Mouse (Mus musculus) embryonic facial prominence, embryonic 12.5 days (tissue): Measurements from ENCODE around the gene Osbpl7. TPM values are rescaled to one million over a fixed set of nuclear protein-coding genes. Genes with fewer than 3 reads are reported as not detected.

Source experiments
- ATAC-seq: fragments of 200-750 bp; cut with Nextera tagmentation; 2 replicates; pipeline ENCODE4 v1.8.0; 2017; ENCODE audit not compliant: insufficient number of reproducible peaks, insufficient read depth, low FRiP score, low TSS enrichment
- H3K27ac ChIP-seq: fragments of 300-500 bp; sonication (generic); 2 replicates; pipeline ENCODE4 v1.5.1; 2016; ENCODE audit warnings: mild to moderate bottlenecking
- H3K27me3 ChIP-seq: fragments of 300-500 bp; sonication (generic); 2 replicates; pipeline ENCODE4 v1.6.1; 2016; ENCODE audit warnings: mild to moderate bottlenecking, moderate library complexity
- H3K36me3 ChIP-seq: fragments of 300-500 bp; sonication (generic); 2 replicates; pipeline ENCODE4 v1.6.1; 2016; ENCODE audit warnings: mild to moderate bottlenecking
- H3K4me1 ChIP-seq: fragments of 300-500 bp; sonication (generic); 2 replicates; pipeline ENCODE4 v1.6.1; 2016
- H3K4me2 ChIP-seq: fragments of 300-500 bp; sonication (generic); replicated peaks from 2 replicates; pipeline ENCODE4 v1.6.1; 2016; ENCODE audit warnings: mild to moderate bottlenecking, moderate library complexity
- H3K4me3 ChIP-seq: fragments of 300-500 bp; sonication (generic); 2 replicates; pipeline ENCODE4 v1.5.1; 2016; ENCODE audit warnings: mild to moderate bottlenecking
- H3K9ac ChIP-seq: fragments of 300-500 bp; sonication (generic); 2 replicates; pipeline ENCODE4 v1.6.1; 2016; ENCODE audit warnings: mild to moderate bottlenecking, moderate library complexity
- H3K9me3 ChIP-seq: fragments of 300-500 bp; sonication (generic); 2 replicates; pipeline ENCODE4 v1.6.1; 2016; ENCODE audit warnings: mild to moderate bottlenecking, moderate library complexity
- WGBS: fragments of 180-500 bp; shearing (Covaris S2); methylation state at CpG from one replicate; pipeline ENCODE4 v1.1.7; 2016; 5-methylcytosine and 5-hydroxymethylcytosine counted together
- polyA plus RNA-seq: library from polyadenylated mRNA; unstranded; fragments of >200 nt; fragmentation: Nextera tagmentation; extraction: Ambion mirVana; gene quantifications from 2 replicates; pipeline ENCODE4 v1.2.1, GENCODE M21; 2016

Gene Osbpl7
- 7.9 and 10.8 TPM in 2 replicates for polyA plus RNA-seq

GRCm38 (mm10) chr11:97050216-97050943 lies at the start of gene Osbpl7:
Gene Osbpl7, plus strand, starts transcription at chr11:97050628.
- Histone ChIP-seq H3K4me3 (peak within 1 kb of the TSS; percentile 70), H3K9me3 (no peaks in the 10 kb centered on the region), H3K27me3 (no peaks in the 10 kb centered on the region), H3K36me3 (peaks cover 40% of the 10 kb centered on the region), H3K27ac (no peak within 1 kb of the TSS), H3K9ac (peak within 1 kb of the TSS; percentile 81), H3K4me1 (peaks cover 19% of the 10 kb centered on the region), H3K4me2 (peak within 1 kb of the TSS; percentile 96)
- peak; percentile 55; the same call in 1 of the 2 replicates for ATAC-seq
- 9% methylated on average over 18 of the region's 18 CpGs for WGBS

- ATAC-seq: no peak
- Histone ChIP-seq H3K9ac (no peak overlapping the region), H3K4me2 (no peak overlapping the region), H3K27me3 (peaks cover 18% of the 10 kb centered on the region), H3K9me3 (no peaks in the 10 kb centered on the region), H3K27ac (no peak overlapping the region), H3K4me1 (no peaks in the 10 kb centered on the region), H3K4me3 (no peak overlapping the region), H3K36me3 (no peaks in the 10 kb centered on the region)
- 20% methylated on average over 5 of the region's 5 CpGs for WGBS
Measured at GRCm38 (mm10) chr11:97003170-97003569, 47.3 kb upstream of the Osbpl7 start.

GRCm38 (mm10) chr11:97007093-97007794 lies 43.2 kb upstream of the Osbpl7 start:
- no peak overlapping the region for H3K4me3 ChIP-seq
- no peak overlapping the region for H3K27ac ChIP-seq
- H3K9me3 ChIP-seq: no peaks in the 10 kb centered on the region
- H3K27me3 ChIP-seq: peaks cover 25% of the 10 kb centered on the region
- 60% methylated on average over 9 of the region's 9 CpGs for WGBS
- no peaks in the 10 kb centered on the region for H3K4me1 ChIP-seq
- no peaks in the 10 kb centered on the region for H3K36me3 ChIP-seq
- ATAC-seq: no peak
- H3K4me2 ChIP-seq: no peak overlapping the region
- H3K9ac ChIP-seq: no peak overlapping the region

GRCm38 (mm10) chr11:97009198-97009790 lies 41.1 kb upstream of the Osbpl7 start:
- peaks cover 30% of the 10 kb centered on the region for H3K27me3 ChIP-seq
- H3K9ac ChIP-seq: no peak overlapping the region
- H3K9me3 ChIP-seq: no peaks in the 10 kb centered on the region
- no peak for ATAC-seq
- H3K4me3 ChIP-seq: no peak overlapping the region
- H3K36me3 ChIP-seq: no peaks in the 10 kb centered on the region
- WGBS: 48% methylated on average over 8 of the region's 8 CpGs
- H3K4me2 ChIP-seq: no peak overlapping the region
- no peaks in the 10 kb centered on the region for H3K4me1 ChIP-seq
- no peak overlapping the region for H3K27ac ChIP-seq

- H3K36me3 ChIP-seq: no peaks in the 10 kb centered on the region
- no peak for ATAC-seq
- peaks cover 66% of the 10 kb centered on the region for H3K27me3 ChIP-seq
- no peaks in the 10 kb centered on the region for H3K9me3 ChIP-seq
- 20% methylated on average over 7 of the region's 8 CpGs for WGBS
- no peak within 1 kb of the TSS for H3K27ac ChIP-seq
- no peak within 1 kb of the TSS for H3K4me2 ChIP-seq
- H3K9ac ChIP-seq: no peak within 1 kb of the TSS
- no peak within 1 kb of the TSS for H3K4me3 ChIP-seq
- peaks cover 1% of the 10 kb centered on the region; the same call in 1 of the 2 replicates for H3K4me1 ChIP-seq
Measured at GRCm38 (mm10) chr11:97013121-97013670, 37.2 kb upstream of the Osbpl7 start, which contains the start of gene Sp6. Gene Sp6, plus strand, starts transcription at chr11:97013394.

GRCm38 (mm10) chr11:97017696-97018582 lies 32.5 kb upstream of the Osbpl7 start:
- peak overlapping the region; percentile 56 for H3K4me2 ChIP-seq
- peaks cover 91% of the 10 kb centered on the region for H3K27me3 ChIP-seq
- H3K4me1 ChIP-seq: peaks cover 26% of the 10 kb centered on the region
- H3K9ac ChIP-seq: no peak overlapping the region; the same call in 1 of the 2 replicates
- no peaks in the 10 kb centered on the region for H3K9me3 ChIP-seq
- peak overlapping the region; percentile 36 for H3K4me3 ChIP-seq
- WGBS: under 1% methylated on average over 36 of the region's 36 CpGs
- H3K36me3 ChIP-seq: no peaks in the 10 kb centered on the region
- no peak overlapping the region for H3K27ac ChIP-seq
- ATAC-seq: no peak

- H3K36me3 ChIP-seq: no peaks in the 10 kb centered on the region
- WGBS: 2% methylated on average over 47 of the region's 68 CpGs
- H3K9me3 ChIP-seq: no peaks in the 10 kb centered on the region
- peaks cover 26% of the 10 kb centered on the region for H3K4me1 ChIP-seq
- ATAC-seq: no peak
- peak overlapping the region; percentile 36 for H3K4me3 ChIP-seq
- no peak overlapping the region for H3K27ac ChIP-seq
- H3K9ac ChIP-seq: peak overlapping the region; percentile 44; the same call in 1 of the 2 replicates
- peaks cover 91% of the 10 kb centered on the region for H3K27me3 ChIP-seq
- H3K4me2 ChIP-seq: peak overlapping the region; percentile 56
Measured at GRCm38 (mm10) chr11:97018583-97019344, 31.7 kb upstream of the Osbpl7 start.

GRCm38 (mm10) chr11:97019345-97019708 lies 31.1 kb upstream of the Osbpl7 start:
- H3K27me3 ChIP-seq: peaks cover 95% of the 10 kb centered on the region
- no peaks in the 10 kb centered on the region for H3K9me3 ChIP-seq
- no peak for ATAC-seq
- 2% methylated on average over 13 of the region's 13 CpGs for WGBS
- H3K27ac ChIP-seq: no peak overlapping the region
- H3K4me2 ChIP-seq: peak overlapping the region; percentile 56
- H3K36me3 ChIP-seq: no peaks in the 10 kb centered on the region
- peaks cover 26% of the 10 kb centered on the region for H3K4me1 ChIP-seq
- no peak overlapping the region for H3K9ac ChIP-seq
- H3K4me3 ChIP-seq: peak overlapping the region; percentile 36

- Histone ChIP-seq H3K9ac (no peak overlapping the region), H3K4me1 (peaks cover 37% of the 10 kb centered on the region), H3K36me3 (no peaks in the 10 kb centered on the region), H3K27me3 (peaks cover 92% of the 10 kb centered on the region), H3K4me3 (peak overlapping the region; percentile 48), H3K9me3 (no peaks in the 10 kb centered on the region), H3K4me2 (peak overlapping the region; percentile 76), H3K27ac (no peak overlapping the region)
- no peak for ATAC-seq
- WGBS: 2% methylated on average over 26 of the region's 27 CpGs
Measured at GRCm38 (mm10) chr11:97021121-97021765, 29.2 kb upstream of the Osbpl7 start.

- peaks cover 37% of the 10 kb centered on the region for H3K4me1 ChIP-seq
- peak; percentile 23; the same call in 1 of the 2 replicates for ATAC-seq
- peak overlapping the region; percentile 76 for H3K4me2 ChIP-seq
- H3K9me3 ChIP-seq: no peaks in the 10 kb centered on the region
- peak overlapping the region; percentile 49 for H3K9ac ChIP-seq
- H3K4me3 ChIP-seq: peak overlapping the region; percentile 48
- WGBS: under 1% methylated on average over 50 of the region's 50 CpGs
- peaks cover 84% of the 10 kb centered on the region for H3K27me3 ChIP-seq
- H3K36me3 ChIP-seq: no peaks in the 10 kb centered on the region
- H3K27ac ChIP-seq: no peak overlapping the region
Measured at GRCm38 (mm10) chr11:97021873-97022484, 28.4 kb upstream of the Osbpl7 start.
